Mouse (Mus musculus) stomach, postnatal 0 days (tissue): Measurements from ENCODE around the gene Paox.

Experiments
- CTCF ChIP-seq: IDR thresholded peaks from 2 replicates; pipeline ENCODE4 v1.5.1; 2016; ENCODE audit warnings: antibody characterized with exemption, low read depth, mild to moderate bottlenecking, moderate library complexity
- EP300 ChIP-seq: optimal IDR thresholded peaks from 2 replicates; pipeline ENCODE3; 2016; ENCODE audit warnings: antibody characterized with exemption

GRCm38 (mm10) chr7:140095556-140095955 lies 20.0 kb upstream of the Paox start:
- no peak for TF ChIP-seq CTCF
- no peak for TF ChIP-seq EP300
